In genomic region chr10:81542727-81543460, GRCm38 (mm10) we compare ENCODE assay signal across 9 mouse cellular contexts. TPM values are rescaled to one million over a fixed set of nuclear protein-coding genes. Genes with fewer than 3 reads are reported as not detected.
DNase-seq lines count a peak whose midpoint lies in the region; ATAC-seq and TF ChIP-seq lines count a peak whose summit lies in the region.
"Had no signal": no experiment of that assay in that cellular context is flagged by ENCODE, and none has a peak within 500 bp of the region (broad histone marks: within the 10 kb centered on the region; RNA-seq: fewer than 3 reads in every experiment).

No protein-coding gene starts in this region.

- H3K36me3 ChIP-seq in lung, embryonic 14.5 days (ENCODE audit: insufficient read depth): peaks cover 15% of the 10 kb centered on the region
- H3K36me3 ChIP-seq in forebrain, embryonic 13.5 days (ENCODE audit: poor library complexity, severe bottlenecking): peaks cover 12% of the 10 kb centered on the region; the same call in 1 of the 2 replicates
- peaks cover 34% of the 10 kb centered on the region for H3K36me3 ChIP-seq in limb, embryonic 12.5 days

- no peak for DNase-seq in lung, embryonic 14.5 days
- no peak for DNase-seq in lung, adult 18-20 months
- DNase-seq in cerebellum, postnatal 4 days (ENCODE audit: low spot score in 2 of 2): no peak
- no peak for DNase-seq in cerebellum, postnatal 36 days
- DNase-seq in cerebellum, postnatal 25 days: no peak
- DNase-seq: adrenal gland, adult 2 months had no signal

- H3K27me3 ChIP-seq in lung, embryonic 14.5 days (ENCODE audit: insufficient read depth, low read length): no peaks in the 10 kb centered on the region
- no peaks in the 10 kb centered on the region for H3K27me3 ChIP-seq in forebrain, embryonic 13.5 days
- H3K27me3 ChIP-seq in limb, embryonic 12.5 days: no peaks in the 10 kb centered on the region

- H3K9ac ChIP-seq in lung, embryonic 14.5 days: peak overlapping the region; percentile 94
- H3K9ac ChIP-seq in forebrain, embryonic 13.5 days: peak overlapping the region; percentile 85
- H3K9ac ChIP-seq in limb, embryonic 12.5 days (replicated peaks): peak overlapping the region; percentile 93

- peak overlapping the region; percentile 97 for H3K4me2 ChIP-seq in lung, embryonic 14.5 days
- peak overlapping the region; percentile 99 for H3K4me2 ChIP-seq in forebrain, embryonic 13.5 days
- H3K4me2 ChIP-seq in limb, embryonic 12.5 days: peak overlapping the region; percentile 93

- no peak for TF ChIP-seq POLR2A in olfactory bulb, adult 2 months (IDR thresholded peaks at IDR 0.05; ENCODE audit: insufficient read depth, low read depth, low read length)

- H3K4me3 ChIP-seq in lung, embryonic 14.5 days (ENCODE audit: low read depth, low read length): peak overlapping the region; percentile 94; the same call in 1 of the 2 replicates
- peak overlapping the region; percentile 86 for H3K4me3 ChIP-seq in forebrain, embryonic 13.5 days
- H3K4me3 ChIP-seq in limb, embryonic 12.5 days (replicated peaks): peak overlapping the region; percentile 97
- peak overlapping the region; percentile 84; the same call in 1 of the 2 replicates for H3K4me3 ChIP-seq in olfactory bulb, adult 2 months (ENCODE audit: insufficient read depth, low read depth, low read length)

- no peak for TF ChIP-seq CTCF in lung, embryonic 14.5 days (IDR thresholded peaks at IDR 0.05; ENCODE audit: low read depth)
- TF ChIP-seq CTCF in olfactory bulb, adult 2 months (IDR thresholded peaks at IDR 0.05; ENCODE audit: insufficient read depth, low read depth, low read length): no peak

- no peak overlapping the region for H3K27ac ChIP-seq in lung, embryonic 14.5 days (ENCODE audit: low read depth)
- no peak overlapping the region for H3K27ac ChIP-seq in forebrain, embryonic 13.5 days
- H3K27ac ChIP-seq in limb, embryonic 12.5 days: no peak overlapping the region
- H3K27ac ChIP-seq in olfactory bulb, adult 2 months (ENCODE audit: insufficient read depth, low read depth, low read length): no peak overlapping the region

- 73% methylated on average over 7 of the region's 7 CpGs for WGBS in lung, embryonic 14.5 days
- WGBS in forebrain, embryonic 13.5 days: 79% methylated on average over 7 of the region's 7 CpGs
- 65% methylated on average over 7 of the region's 7 CpGs for WGBS in limb, embryonic 12.5 days
- 75% methylated on average over 7 of the region's 7 CpGs for WGBS in olfactory bulb, adult 2 months

- H3K4me1 ChIP-seq in lung, embryonic 14.5 days (ENCODE audit: insufficient read depth): 0 out of 2 replicates have a peak, but pooled peaks cover 8% of the 10 kb centered on the region
- peaks cover 46% of the 10 kb centered on the region for H3K4me1 ChIP-seq in forebrain, embryonic 13.5 days
- H3K4me1 ChIP-seq in limb, embryonic 12.5 days (replicated peaks): peaks cover 31% of the 10 kb centered on the region
- peaks cover 43% of the 10 kb centered on the region for H3K4me1 ChIP-seq in olfactory bulb, adult 2 months (ENCODE audit: control insufficient read depth, insufficient read depth, low read length)

- no peak for ATAC-seq in lung, embryonic 14.5 days (ENCODE audit: insufficient read depth)
- ATAC-seq in forebrain, embryonic 13.5 days: no peak
- no peak for ATAC-seq in limb, embryonic 12.5 days (ENCODE audit: insufficient number of reproducible peaks, insufficient read depth, low FRiP score, low TSS enrichment, low read depth)

- no peaks in the 10 kb centered on the region for H3K9me3 ChIP-seq in lung, embryonic 14.5 days (ENCODE audit: low read depth, low read length)
- no peaks in the 10 kb centered on the region for H3K9me3 ChIP-seq in forebrain, embryonic 13.5 days (replicated peaks)
- no peaks in the 10 kb centered on the region for H3K9me3 ChIP-seq in limb, embryonic 12.5 days

RNA-seq across cellular contexts. Expression of gene Gna11, which starts 2.1 kb away (rescaled TPM):
- polyA plus RNA-seq in lung, embryonic 14.5 days (2014; fragmentation: Nextera tagmentation; extraction: Ambion mirVana): 81.2 and 88.2 TPM in 2 replicates
- 79.0 and 84.3 TPM in 2 replicates for polyA plus RNA-seq in forebrain, embryonic 13.5 days (2015; fragmentation: Nextera tagmentation; extraction: Ambion mirVana)
- 82.9 and 86.1 TPM in 2 replicates for polyA plus RNA-seq in limb, embryonic 12.5 days (2016; fragmentation: Nextera tagmentation; extraction: Ambion mirVana)
- polyA plus RNA-seq in olfactory bulb, adult 2 months (2012; ENCODE audit: insufficient read depth, insufficient read length, low replicate concordance, missing spikeins): not detected in 2 replicates

RNA-seq across cellular contexts. Expression of gene Aes, which starts 16.4 kb away (rescaled TPM):
- 360 and 404 TPM in 2 replicates for polyA plus RNA-seq in lung, embryonic 14.5 days (2014; fragmentation: Nextera tagmentation; extraction: Ambion mirVana)
- 430 and 502 TPM in 2 replicates for polyA plus RNA-seq in forebrain, embryonic 13.5 days (2015; fragmentation: Nextera tagmentation; extraction: Ambion mirVana)
- 453 and 478 TPM in 2 replicates for polyA plus RNA-seq in limb, embryonic 12.5 days (2016; fragmentation: Nextera tagmentation; extraction: Ambion mirVana)
- polyA plus RNA-seq in olfactory bulb, adult 2 months (2012; ENCODE audit: insufficient read depth, insufficient read length, low replicate concordance, missing spikeins): 1,500 TPM in 1 of 2 replicates, not detected in the other

RNA-seq across cellular contexts. Expression of gene Gna15, which starts 18.9 kb away (rescaled TPM):
- 1.1 and 1.7 TPM in 2 replicates for polyA plus RNA-seq in lung, embryonic 14.5 days (2014; fragmentation: Nextera tagmentation; extraction: Ambion mirVana)
- 0.48 and 0.57 TPM in 2 replicates for polyA plus RNA-seq in forebrain, embryonic 13.5 days (2015; fragmentation: Nextera tagmentation; extraction: Ambion mirVana)
- polyA plus RNA-seq in limb, embryonic 12.5 days (2016; fragmentation: Nextera tagmentation; extraction: Ambion mirVana): 1.2 and 1.4 TPM in 2 replicates
- not detected in 2 replicates for polyA plus RNA-seq in olfactory bulb, adult 2 months (2012; ENCODE audit: insufficient read depth, insufficient read length, low replicate concordance, missing spikeins)

RNA-seq across cellular contexts. Expression of gene Tle2, which starts 31.5 kb away (rescaled TPM):
- polyA plus RNA-seq in lung, embryonic 14.5 days (2014; fragmentation: Nextera tagmentation; extraction: Ambion mirVana): 27.5 and 32.5 TPM in 2 replicates
- polyA plus RNA-seq in forebrain, embryonic 13.5 days (2015; fragmentation: Nextera tagmentation; extraction: Ambion mirVana): 15.1 and 17.7 TPM in 2 replicates
- polyA plus RNA-seq in limb, embryonic 12.5 days (2016; fragmentation: Nextera tagmentation; extraction: Ambion mirVana): 39.4 and 45.6 TPM in 2 replicates
- not detected in 2 replicates for polyA plus RNA-seq in olfactory bulb, adult 2 months (2012; ENCODE audit: insufficient read depth, insufficient read length, low replicate concordance, missing spikeins)

RNA-seq across cellular contexts. Expression of gene S1pr4, which starts 43.0 kb away (rescaled TPM):
- polyA plus RNA-seq in lung, embryonic 14.5 days (2014; fragmentation: Nextera tagmentation; extraction: Ambion mirVana): 1.3 and 1.7 TPM in 2 replicates
- polyA plus RNA-seq in forebrain, embryonic 13.5 days (2015; fragmentation: Nextera tagmentation; extraction: Ambion mirVana): 0.52 and 0.53 TPM in 2 replicates
- 0.28 and 0.53 TPM in 2 replicates for polyA plus RNA-seq in limb, embryonic 12.5 days (2016; fragmentation: Nextera tagmentation; extraction: Ambion mirVana)
- polyA plus RNA-seq in olfactory bulb, adult 2 months (2012; ENCODE audit: insufficient read depth, insufficient read length, low replicate concordance, missing spikeins): not detected in 2 replicates
